Mouse (Mus musculus) forebrain, embryonic 15.5 days (tissue): ENCODE measurements at regions not wholly inside any gene's neighbourhood (a gene's known extent, or its start where the extent isn't known, plus 50 kb on each side); places are given as distances from the start of the nearest gene placed in this dataset.

Experiments used
- ATAC-seq: fragments of 200-750 bp; cut with Nextera tagmentation; replicated peaks from 2 replicates; pipeline ENCODE4 v1.8.0; 2017; ENCODE audit warnings: mild to moderate bottlenecking, moderate TSS enrichment, moderate library complexity
- H3K27ac ChIP-seq: fragments of 300-500 bp; sonication (generic); replicated peaks from 2 replicates; pipeline ENCODE4 v1.5.1; 2015; ENCODE audit warnings: mild to moderate bottlenecking, inconsistent platforms
- H3K27me3 ChIP-seq: fragments of 300-500 bp; sonication (generic); 2 replicates; pipeline ENCODE4 v1.6.1; 2015; ENCODE audit warnings: inconsistent platforms
- H3K36me3 ChIP-seq: fragments of 300-500 bp; sonication (generic); 2 replicates; pipeline ENCODE4 v1.6.1; 2015; ENCODE audit warnings: mild to moderate bottlenecking, inconsistent platforms
- H3K4me1 ChIP-seq: fragments of 300-500 bp; sonication (generic); 2 replicates; pipeline ENCODE4 v1.6.1; 2015; ENCODE audit warnings: inconsistent platforms
- H3K4me2 ChIP-seq: fragments of 300-500 bp; sonication (generic); replicated peaks from 2 replicates; pipeline ENCODE4 v1.6.1; 2015; ENCODE audit warnings: mild to moderate bottlenecking, inconsistent platforms
- H3K4me3 ChIP-seq: fragments of 300-500 bp; sonication (generic); 2 replicates; pipeline ENCODE4 v1.5.1; 2015; ENCODE audit warnings: mild to moderate bottlenecking, inconsistent platforms
- H3K9ac ChIP-seq: fragments of 300-500 bp; sonication (generic); replicated peaks from 2 replicates; pipeline ENCODE4 v1.6.1; 2015; ENCODE audit warnings: mild to moderate bottlenecking, inconsistent platforms
- H3K9me3 ChIP-seq: fragments of 300-500 bp; sonication (generic); 2 replicates; pipeline ENCODE4 v1.6.1; 2016; ENCODE audit warnings: inconsistent platforms

DNA sequence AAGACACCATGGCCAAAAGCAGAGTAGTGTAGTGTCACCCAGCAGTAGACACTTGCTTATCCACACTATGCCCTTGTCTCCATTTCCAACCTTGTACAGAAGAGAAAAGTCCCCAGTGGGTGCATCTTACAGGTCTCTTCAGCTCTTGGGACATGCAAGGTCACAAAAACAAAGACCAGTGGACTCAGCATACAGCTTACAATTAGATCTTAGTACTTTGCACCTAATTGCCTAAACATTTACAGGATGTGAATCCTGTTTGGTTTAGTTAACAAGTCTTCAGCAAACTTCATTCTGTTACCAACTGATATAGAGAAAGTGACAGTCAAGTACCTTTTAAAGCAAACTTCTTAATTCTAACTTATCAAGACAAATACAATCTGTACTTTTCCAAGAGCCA is 87.4 kb downstream of the Scgb2b26 start:
- Histone ChIP-seq H3K36me3 (no peaks in the 10 kb centered on the region), H3K9me3 (peaks cover 58% of the 10 kb centered on the region)
- no peak for ATAC-seq

DNA sequence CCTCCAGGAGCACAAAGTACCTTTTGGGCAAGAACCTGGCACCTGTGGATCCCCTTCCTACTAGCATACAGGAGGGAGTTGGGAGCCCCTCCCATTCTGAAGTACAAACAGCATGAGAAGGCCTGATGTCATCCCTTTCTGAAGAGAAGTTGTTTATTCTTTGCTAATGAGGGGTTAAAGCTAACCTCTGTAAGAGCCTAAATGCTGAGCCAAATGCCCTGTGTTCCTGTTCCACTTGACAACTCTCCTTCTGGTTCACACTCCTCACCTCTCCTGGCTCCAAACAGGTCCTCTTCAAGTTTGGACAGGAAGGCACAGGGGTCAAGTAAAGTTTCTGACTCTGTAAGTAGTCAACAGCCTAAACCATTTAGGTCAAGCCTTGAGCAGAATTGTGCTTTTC is 89.9 kb downstream of the Scgb2b26 start:
- H3K9me3 ChIP-seq, result peaks cover 51% of the 10 kb centered on the region
- no peak overlapping the region for H3K27ac ChIP-seq
- H3K9ac ChIP-seq, result no peak overlapping the region
- no peak overlapping the region for H3K4me2 ChIP-seq
- no peaks in the 10 kb centered on the region for H3K4me1 ChIP-seq
- no peaks in the 10 kb centered on the region for H3K36me3 ChIP-seq
- H3K27me3 ChIP-seq, result no peaks in the 10 kb centered on the region
- H3K4me3 ChIP-seq, result no peak overlapping the region
- ATAC-seq, result no peak

More for the DNA sequence above, 87.4 kb downstream of the Scgb2b26 start:
- H3K9ac ChIP-seq, result no peak overlapping the region
- no peak overlapping the region for H3K4me3 ChIP-seq
- no peaks in the 10 kb centered on the region for H3K4me1 ChIP-seq
- no peak overlapping the region for H3K4me2 ChIP-seq
- H3K27ac ChIP-seq, result no peak overlapping the region
- H3K27me3 ChIP-seq, result no peaks in the 10 kb centered on the region
